Mouse (Mus musculus): ENCODE data around the gene Ccdc171.

The Ccdc171 gene

GRCm38 (mm10) chr4:83797976-83798375 lies 272.6 kb downstream of the Ccdc171 start:
- DNase-seq, result no peak

- peak; percentile 4 to 7 for DNase-seq
These were observed 273.5 kb downstream of the Ccdc171 start for GRCm38 (mm10) chr4:83798674-83799430.

GRCm38 (mm10) chr4:83800402-83800801 lies 275.1 kb downstream of the Ccdc171 start:
- no peak for DNase-seq

GRCm38 (mm10) chr4:83816925-83817324 lies 291.6 kb downstream of the Ccdc171 start:
- DNase-seq, result no peak

- DNase-seq, result no peak
These were observed 304.5 kb downstream of the Ccdc171 start for GRCm38 (mm10) chr4:83829718-83830459.

GRCm38 (mm10) chr4:83830891-83831880 lies 305.8 kb downstream of the Ccdc171 start:
- peak; percentile 31 to 38 for DNase-seq

GRCm38 (mm10) chr4:83839077-83839476 lies 313.7 kb downstream of the Ccdc171 start:
- DNase-seq, result no peak

- DNase-seq, result no peak
These were observed 321.0 kb downstream of the Ccdc171 start for GRCm38 (mm10) chr4:83846304-83846703.

- DNase-seq, result no peak
These were observed 328.5 kb downstream of the Ccdc171 start for GRCm38 (mm10) chr4:83853885-83854284.

GRCm38 (mm10) chr4:83861706-83862105 lies 336.4 kb downstream of the Ccdc171 start:
- peak in 1 of 2 experiments; percentile 4 for DNase-seq

GRCm38 (mm10) chr4:83862295-83862694 lies 336.9 kb downstream of the Ccdc171 start:
- no peak for DNase-seq

- DNase-seq, result no peak
These were observed 351.3 kb downstream of the Ccdc171 start for GRCm38 (mm10) chr4:83876600-83876999.

- DNase-seq, result no peak
These were observed 352.9 kb downstream of the Ccdc171 start for GRCm38 (mm10) chr4:83878236-83878635.

- no peak for DNase-seq
These were observed 363.2 kb downstream of the Ccdc171 start for GRCm38 (mm10) chr4:83888459-83889054.

- no peak for DNase-seq
These were observed 376.8 kb downstream of the Ccdc171 start for GRCm38 (mm10) chr4:83902081-83902645.

Measured in cerebellum, postnatal 14 days (tissue).